Mouse (Mus musculus): ENCODE results near the gene Spc25. TPM values are rescaled to one million over a fixed set of nuclear protein-coding genes. Genes with fewer than 3 reads are reported as not detected.
A peak's percentile ranks its signal among the peaks of the same experiment; 100 is the strongest.

The Spc25 gene
- total RNA-seq (2022), result 1 to 10 TPM in 1 of 4 experiments, under 1 TPM in 3; 0.56 to 2.6 (median 0.74) TPM

DNA sequence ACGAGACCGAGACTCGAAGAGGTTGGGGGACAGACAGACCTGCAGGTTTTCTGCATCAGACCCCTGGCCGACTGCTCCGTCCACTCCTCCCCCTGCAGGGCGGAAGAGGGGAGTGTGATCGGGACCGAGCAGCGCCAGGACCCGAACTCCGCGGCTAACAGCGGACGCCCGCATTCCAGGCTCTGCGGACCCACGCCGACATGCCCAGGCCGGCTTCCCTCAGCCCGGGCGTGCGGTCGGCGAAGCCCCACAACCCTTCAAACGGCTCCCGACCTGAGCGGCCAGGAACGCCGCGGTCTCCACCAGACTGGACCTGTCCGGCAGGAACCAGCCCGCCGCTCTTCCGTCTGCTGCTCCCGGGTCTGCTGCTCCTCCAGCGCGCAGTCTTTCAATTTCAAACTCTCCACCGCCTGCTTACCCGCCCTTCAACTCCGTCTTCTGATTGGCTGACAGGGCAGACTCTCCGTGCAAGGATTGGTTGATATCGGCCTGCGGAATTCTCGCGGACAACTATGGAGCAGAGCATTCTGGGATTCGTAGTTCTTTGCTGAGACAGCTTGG is at the start of gene Spc25:
TSS of gene Spc25 (minus strand) at position 404 of the 561 bp plus-strand sequence.
- peak; percentile 64 to 89 for DNase-seq (ENCODE audit: low spot score in 2 of 2)

DNA sequence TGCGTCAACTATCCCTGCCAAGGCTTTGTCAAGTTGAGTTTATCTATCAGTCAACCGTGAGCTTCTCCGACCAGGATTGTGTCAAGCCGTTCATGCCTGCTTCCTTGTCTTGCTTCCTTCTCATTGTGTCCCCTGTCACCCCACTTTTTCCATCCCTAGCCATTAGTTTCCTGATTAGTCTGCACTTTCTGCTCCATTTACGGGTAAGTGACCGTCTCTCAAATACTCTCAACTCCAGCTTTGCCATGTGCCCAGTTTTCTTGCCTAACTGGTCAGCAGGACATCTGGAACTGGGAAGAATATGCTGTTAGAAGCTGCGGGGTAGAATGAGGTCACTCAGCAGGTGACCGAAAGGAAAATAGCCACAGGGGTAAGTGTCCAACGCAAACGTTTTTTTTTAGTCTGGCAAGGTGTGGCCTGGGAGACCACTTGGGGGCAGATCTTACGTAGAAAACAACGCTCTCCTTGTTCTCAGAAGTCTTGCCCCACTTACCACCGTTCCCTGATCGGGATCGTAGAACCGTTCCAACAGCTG is 42.3 kb upstream of the Spc25 start:
- no peak for DNase-seq (ENCODE audit: low spot score in 2 of 2)

DNA sequence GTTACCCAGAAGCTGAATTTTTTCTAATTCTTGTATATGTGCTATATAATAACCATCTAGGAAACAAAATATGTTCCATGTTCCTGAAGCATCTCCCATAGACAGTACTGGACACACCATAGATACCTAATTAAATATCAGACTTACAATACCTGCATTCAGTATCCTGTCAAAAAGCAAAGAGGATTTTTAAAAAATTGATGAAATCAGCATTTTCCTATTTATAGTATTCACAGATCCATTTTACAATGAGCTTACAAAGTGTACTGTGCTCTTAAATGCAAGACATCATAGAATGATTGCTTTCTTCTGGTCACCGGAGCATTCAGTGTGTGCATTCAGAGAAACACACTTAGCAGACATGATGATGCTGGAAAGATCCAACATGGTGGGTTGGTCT is 41.1 kb upstream of the Spc25 start:
- no peak for DNase-seq (ENCODE audit: low spot score in 2 of 2)

DNA sequence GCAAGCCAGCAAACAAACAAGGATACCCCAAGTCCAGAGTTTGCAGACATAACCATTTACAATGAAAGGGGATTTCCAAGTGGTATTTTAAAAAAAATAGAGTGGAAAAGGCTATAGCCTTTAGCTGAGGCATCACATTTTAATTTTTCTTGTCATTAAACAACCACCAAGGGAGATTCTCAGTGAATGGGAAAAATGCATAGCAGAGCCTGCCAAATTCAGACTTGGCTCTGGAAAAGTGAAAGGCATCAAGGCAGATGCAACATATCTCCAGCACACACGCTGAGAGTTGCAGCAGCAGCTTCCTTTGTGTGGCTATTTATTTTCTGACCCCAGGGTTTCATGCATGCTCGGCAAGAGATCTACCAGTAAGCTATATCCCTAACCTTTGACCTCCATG is 38.9 kb upstream of the Spc25 start:
- no peak for DNase-seq (ENCODE audit: low spot score in 2 of 2)

DNA sequence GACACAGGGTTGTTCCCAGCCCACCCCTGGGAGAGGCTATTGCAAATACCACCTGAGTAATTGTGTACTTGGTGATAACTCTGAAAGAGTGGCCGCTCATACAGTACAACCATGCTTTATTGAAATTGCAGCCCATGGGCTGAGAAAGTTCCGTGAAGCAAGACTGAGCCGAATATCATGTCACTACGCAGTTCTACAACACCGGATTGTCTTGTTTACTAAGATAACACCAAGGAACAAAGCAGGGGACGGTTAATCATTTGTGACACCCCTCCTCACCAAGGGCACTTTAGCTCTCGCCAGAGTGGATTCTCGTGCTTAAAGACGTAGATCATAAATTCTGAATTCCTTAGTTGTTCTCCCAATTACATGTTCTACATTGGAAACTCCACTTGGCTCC is 33.3 kb upstream of the Spc25 start:
- DNase-seq (ENCODE audit: low spot score in 2 of 2), result no peak

DNA sequence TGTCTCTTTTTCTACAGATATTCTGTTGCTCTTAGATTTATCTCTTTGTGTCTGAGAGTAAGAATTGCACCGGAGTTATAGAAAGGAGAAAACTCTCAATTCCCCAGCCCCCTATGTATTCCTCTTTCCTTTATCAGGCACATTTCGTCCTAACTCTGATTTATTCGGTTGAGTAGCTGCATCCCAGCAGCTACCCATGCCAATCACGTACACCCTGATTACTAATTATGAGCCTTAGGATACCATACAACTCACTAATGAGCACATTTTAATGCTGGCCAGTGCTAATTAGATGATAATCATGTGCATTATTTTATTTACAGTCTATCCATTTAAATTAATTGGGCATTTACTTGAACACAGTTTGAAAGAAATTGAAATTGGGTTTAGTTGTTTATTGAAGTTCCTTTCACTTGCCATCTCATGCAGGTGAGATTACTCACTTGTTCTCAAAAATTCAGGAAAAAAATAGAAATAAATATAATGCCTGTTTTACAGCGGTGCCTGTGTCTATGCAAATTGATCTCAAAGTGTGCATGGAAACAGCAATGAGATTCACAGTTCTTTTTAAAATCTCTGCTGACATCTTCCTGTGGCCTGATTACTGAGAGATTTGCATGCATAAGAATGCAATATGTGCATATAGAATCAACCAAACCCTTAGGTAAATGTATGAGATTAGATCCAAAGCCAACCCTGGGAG is 29.1 kb upstream of the Spc25 start:
- no peak for DNase-seq (ENCODE audit: low spot score in 2 of 2)

DNA sequence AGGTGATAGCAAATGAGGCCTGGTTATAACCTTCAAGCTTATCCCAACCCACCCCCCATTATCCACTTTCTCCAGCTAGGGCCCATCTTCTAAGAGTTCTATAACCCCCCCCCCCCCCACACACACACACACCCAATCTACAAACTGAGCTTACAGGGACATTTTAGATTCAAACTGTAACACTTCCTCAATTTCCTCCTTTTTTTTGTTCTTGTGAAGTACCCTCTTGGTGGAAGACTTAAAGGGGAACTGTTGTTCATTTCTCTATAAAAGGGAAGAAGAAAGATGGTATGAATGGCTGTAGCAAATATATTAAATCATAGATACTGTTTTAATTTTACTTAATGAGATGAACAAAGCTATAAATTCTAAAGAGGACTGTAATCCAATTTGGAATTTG is 26.1 kb upstream of the Spc25 start:
- DNase-seq (ENCODE audit: low spot score in 2 of 2), result no peak

DNA sequence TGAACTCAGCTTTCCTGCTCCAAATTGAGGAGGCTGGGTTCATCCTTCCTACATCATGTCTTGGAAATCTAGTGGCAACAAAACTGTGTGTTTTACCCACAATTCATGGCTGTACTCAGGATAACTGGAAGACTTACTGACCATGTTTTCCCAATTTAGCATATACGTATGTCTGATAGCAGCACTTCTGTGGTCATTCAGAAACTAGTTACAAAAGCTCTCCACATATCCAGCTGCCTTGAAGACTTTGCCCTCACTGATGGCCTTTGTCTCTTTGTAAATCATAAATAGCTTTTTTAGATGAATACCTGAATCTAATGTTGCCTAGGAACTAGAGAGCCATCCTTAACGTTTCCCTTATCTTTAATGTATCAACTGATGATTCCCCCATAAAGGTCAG is 24.1 kb upstream of the Spc25 start:
- DNase-seq (ENCODE audit: low spot score in 2 of 2), result no peak

DNA sequence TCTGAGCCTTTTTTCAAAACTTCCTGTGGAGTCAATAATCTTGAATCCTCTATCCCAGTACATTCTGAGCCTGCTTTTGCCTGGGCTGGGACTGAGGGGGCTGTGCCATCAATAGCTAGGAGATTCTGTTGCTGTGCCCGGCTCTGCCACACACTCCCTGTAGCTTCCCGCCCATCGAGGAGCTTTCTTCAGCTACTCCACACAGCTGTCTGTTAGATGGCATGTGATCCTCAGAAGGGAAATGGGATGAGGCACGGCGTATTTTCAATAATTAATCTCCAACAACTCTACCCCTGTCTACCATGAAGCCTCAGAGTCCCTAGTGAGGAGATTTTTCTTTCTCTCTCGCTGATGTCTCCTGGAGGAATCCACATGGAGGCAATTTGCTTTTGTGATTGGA is 22.6 kb upstream of the Spc25 start:
- no peak for DNase-seq (ENCODE audit: low spot score in 2 of 2)

DNA sequence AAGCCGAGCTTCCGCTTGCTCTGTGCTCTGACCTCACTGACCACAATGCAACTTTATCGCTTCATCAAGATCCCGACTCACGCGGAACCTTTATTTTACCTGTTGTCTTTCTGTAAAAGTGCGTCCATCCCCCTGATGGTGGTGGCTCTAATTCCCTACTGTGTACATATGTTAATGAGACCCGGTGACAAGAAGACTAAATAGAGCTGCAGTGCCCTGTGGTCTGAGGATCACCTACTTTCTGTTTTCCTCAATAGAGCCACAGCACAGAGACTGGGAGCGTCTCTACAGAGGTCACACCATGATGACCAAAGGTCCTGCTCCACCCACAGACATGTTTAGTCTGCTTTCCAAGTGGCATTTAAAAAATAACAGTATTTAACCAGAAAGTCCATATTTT is 20.9 kb upstream of the Spc25 start:
- no peak for DNase-seq (ENCODE audit: low spot score in 2 of 2)

DNA sequence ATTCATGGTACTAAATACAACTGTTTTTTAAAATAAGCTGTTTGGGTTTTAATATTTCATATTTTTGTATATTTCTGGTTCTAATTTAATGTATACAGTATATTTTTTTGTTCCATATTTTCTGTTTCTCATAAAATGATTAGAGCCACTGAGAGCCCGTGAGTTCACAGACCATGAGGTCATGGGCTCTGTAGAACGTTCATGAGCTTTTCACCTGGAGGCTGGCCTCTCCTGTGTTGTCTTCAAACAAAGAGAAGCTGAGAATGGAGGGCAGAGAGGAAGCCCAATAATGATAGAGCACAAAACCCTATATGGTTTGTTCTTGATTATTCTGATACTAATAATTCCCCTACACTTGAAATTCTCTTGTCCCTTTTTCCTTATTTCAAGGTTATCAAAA is 18.7 kb upstream of the Spc25 start:
- DNase-seq (ENCODE audit: low spot score in 2 of 2), result no peak

DNA sequence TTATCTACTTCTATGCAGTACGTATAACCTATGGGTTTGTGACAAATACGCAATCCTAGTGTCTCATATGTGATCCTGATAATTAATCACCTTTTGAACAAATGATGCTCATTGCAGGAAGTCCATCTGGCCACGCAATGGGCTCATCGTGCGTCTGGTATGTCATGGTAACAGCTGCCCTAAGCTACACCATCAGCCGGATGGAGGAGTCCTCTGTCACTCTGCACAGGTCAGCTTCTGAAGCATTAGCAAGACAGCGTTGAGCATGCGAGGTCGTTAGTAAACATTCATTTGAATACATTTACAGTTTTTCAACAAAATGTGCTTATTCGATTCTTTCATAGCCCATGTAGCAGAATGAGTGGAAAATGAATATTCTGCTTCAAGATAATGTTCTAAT is 16.8 kb upstream of the Spc25 start:
- no peak for DNase-seq (ENCODE audit: low spot score in 2 of 2)

DNA sequence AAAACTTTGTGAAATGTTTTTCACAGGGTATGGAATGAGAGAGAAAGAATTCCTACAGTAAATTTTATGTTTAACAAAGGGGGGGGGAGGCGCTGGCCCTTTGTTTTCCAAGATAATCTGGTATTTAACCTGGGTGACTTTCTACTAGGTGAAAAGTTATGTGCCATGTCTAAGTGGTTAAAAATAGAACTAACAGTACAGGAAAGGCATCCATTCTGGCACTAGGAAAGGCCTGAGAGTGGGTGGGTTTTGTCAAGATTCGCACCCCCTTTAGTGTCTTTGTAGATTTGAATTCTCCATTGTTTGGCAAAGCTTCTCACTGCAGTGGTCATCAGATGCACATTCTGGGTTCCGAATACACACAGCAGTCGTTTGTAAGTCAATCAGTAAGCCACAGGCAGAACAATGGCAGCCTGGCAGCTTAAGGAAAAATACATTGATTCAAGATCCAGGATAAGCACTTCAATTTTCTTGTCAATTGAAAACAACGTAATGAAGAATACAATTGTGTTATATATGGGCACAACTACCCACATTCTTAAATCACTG is 15.9 kb upstream of the Spc25 start:
- no peak for DNase-seq (ENCODE audit: low spot score in 2 of 2)

DNA sequence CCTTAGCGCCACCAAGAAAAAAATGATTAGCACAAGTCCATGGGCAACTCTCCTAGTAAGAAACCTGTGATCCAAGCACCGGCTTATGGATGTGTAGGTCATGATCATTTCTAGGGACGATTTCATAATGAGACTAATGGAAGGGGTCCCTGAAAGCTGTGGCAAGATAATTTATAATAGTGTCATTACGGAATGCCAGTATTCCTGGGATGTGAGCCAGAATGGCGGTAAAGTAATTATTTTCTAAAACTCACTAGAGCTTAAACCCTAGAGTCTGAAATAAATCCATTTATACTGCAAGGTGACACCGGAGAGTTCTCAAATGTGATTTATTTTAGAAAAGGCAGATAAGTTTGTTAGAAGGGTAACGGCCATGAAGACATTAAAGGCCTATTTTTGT is 9.2 kb upstream of the Spc25 start:
- no peak for DNase-seq (ENCODE audit: low spot score in 2 of 2)

DNA sequence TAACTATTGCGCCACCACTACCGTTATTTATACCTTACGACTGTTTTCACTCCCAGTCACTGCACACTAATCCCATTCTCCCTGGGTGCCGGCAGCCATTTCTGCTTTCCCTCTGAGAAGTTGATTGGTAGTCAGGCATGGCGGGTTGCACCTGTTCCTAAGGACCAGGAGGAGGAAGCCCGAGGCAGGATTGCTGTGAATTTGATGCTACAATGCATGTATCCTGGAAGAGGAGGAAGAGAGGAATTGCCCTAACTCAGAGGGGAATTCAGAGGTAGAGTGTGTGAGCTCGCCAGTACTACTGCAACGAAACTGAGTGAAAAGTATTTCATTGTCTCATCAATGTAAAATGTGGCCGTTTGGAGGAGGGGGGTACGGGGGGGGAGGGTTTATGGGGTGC is 6.7 kb upstream of the Spc25 start:
- DNase-seq (ENCODE audit: low spot score in 2 of 2), result no peak

DNA sequence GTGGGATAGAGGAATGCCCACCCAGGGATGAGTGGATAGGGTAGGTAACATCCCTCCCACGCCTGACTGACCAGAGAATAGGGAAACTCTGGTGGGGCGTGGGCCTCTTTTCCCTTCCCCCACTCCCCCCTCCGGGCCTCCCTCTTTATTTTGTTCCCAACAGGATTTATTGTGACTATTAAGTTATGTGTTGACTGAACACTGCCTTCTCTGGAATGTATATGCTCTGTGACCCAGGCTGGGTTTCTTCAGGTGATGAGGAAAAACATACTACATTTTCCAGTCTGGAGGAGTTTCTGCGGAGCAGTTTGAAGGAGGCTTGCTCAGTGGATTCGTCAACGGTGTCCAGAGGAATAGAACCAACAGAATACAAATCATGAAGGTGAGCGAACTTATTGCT is 4.8 kb upstream of the Spc25 start, which contains the start of gene G6pc2:
TSS of gene G6pc2 (plus strand) at position 301 of the 400 bp plus-strand sequence.
- no peak for DNase-seq (ENCODE audit: low spot score in 2 of 2)

DNA sequence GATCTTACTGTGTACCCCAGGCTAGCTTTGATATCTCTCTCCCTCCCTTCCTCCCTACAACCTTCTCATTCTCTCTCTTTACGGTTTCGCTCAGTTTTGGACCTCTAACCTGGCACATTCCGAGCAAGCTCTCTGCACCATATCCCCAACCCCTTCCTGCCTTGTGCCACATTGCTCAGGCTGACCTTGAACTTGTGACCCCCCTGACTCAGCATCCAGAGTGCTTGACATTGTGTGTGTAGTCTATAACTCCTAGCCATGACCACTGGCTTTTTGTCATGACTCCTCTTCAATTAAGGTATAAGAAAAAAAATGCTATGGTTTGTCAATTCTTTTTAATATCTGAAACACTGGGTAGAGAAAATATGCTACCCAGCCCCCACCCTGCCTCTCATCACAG is 3.7 kb upstream of the Spc25 start:
- DNase-seq (ENCODE audit: low spot score in 2 of 2), result no peak

DNA sequence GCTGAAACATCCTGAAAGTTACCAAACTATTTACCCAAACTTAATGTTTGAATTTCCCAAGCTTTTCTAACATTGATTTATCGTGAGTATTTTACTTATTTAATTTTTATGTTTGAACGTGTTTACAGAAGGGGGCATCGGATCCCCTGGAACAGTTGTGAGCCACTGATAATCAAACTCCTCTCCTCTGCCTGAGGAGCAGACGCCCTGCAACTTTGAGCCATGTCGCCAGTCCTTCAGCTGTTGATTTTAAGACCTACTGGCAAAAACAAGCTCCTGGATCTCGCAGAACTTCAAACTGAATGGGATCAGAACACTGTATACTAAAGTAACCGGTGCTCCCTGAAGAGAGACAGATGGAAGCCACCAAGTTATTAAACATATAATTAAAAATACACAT is 529 bp upstream of the Spc25 start:
- DNase-seq (ENCODE audit: low spot score in 2 of 2), result no peak

DNA sequence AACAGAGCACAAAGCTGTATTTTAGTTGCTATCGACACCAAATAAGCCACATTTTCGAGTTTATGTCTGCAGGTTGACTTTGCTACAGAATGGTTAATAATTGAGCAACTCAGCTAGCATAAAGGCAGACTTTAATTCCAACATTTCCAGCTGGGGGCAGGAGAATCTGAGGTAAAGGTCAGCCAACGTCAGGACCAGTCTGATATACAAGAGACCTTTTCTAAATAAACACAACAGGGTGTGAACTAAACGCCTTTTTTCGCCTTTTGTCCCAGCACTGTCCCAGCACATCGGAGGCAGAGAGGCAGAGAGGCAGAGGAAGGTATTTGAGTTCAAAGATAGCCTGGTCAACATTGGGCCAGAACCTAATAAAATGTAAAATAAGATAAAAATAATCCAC is 809 bp downstream of the Spc25 start:
- no peak for DNase-seq (ENCODE audit: low spot score in 2 of 2)

DNA sequence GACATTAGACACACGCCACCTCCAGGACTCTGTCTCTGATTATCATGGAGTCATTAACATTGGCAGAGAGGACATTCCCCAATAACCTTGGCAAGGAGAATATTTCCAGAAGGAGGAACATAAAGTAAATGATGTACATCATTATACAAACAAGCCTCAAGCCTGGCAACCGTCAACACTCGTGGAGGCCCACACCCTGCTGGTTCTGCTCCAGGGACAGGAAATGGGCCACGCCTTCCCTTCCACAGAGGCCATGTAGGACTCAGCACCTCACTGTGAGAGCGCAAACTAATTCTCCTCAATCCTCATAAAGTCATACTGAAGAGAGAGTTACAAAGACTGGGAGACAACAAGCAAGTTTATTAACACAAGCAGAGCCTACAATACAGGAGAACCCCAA is 12.4 kb downstream of the Spc25 start:
- DNase-seq (ENCODE audit: low spot score in 2 of 2), result no peak

DNA sequence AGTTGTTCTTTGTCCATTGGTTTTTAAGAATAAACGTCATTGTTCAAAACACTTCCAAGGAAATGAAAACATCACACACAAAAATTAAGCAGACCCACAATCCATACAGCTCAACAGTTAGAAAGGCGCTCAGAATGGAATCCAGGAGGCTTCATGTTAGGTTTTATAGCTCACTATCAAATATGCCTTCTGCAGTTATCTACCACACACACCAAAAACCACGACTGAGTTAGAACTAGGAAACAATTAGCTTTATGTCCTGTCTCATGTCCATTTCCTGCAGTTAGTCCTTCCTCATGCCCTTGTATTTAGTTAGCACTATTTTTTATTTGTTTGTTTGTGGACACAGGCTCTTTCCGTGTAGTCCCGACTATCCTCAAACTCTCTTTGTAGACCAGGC is 14.9 kb downstream of the Spc25 start:
- no peak for DNase-seq (ENCODE audit: low spot score in 2 of 2)

DNA sequence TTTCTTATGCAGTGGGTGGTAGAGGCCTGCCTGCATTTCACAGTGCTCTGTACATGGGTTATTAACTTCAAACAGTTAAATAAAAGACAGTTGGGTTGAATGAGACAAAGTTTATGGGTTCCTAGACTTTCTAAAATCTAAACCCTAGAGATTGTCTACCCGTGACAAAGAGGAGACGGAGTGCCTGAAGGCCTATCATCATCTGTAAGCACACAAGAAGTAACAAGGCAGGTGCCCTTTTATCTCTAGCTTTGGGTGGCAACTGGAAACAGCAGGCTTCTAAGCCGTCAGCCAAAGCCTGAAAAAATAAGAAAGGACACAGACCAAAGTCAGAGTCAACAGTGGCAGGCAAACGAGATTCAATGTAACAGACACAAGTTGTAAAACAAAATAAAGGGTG is 16.8 kb downstream of the Spc25 start:
- DNase-seq (ENCODE audit: low spot score in 2 of 2), result no peak

DNA sequence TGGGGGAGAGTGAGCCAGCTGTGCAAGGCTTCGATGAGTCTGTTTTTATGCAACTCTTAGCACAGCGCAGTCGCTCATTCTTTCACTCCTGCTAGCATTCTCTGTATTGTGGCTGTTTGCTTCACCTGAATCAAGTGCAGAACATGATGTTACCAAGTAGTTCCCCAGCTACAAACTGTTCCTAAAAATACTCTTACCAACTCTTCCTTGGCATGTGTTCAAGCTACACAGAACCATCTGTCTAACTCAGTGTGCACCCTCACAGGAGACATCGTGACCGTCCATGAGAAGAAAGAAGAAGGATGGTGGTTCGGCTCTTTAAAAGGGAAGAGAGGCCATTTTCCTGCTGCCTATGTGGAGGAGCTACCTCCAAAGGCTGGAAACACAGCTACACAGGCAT is 17.3 kb downstream of the Spc25 start:
- peak in 1 of 2 experiments; percentile 27 for DNase-seq (ENCODE audit: low spot score in 2 of 2)
